Mouse (Mus musculus): Measurements from ENCODE around the gene Ap1s1. TPM values are rescaled to one million over a fixed set of nuclear protein-coding genes. Genes with fewer than 3 reads are reported as not detected.

The Ap1s1 gene
- polyA plus RNA-seq (2016; fragmentation: Nextera tagmentation; extraction: Ambion mirVana), result 203 and 214 TPM in 2 replicates

GRCm38 (mm10) chr5:137045402-137046323 is at the start of gene Ap1s1:
Ap1s1 (minus strand) TSS chr5:137046135.
- peak within 1 kb of the TSS; percentile 77 for H3K27ac ChIP-seq (replicated peaks)
- H3K27me3 ChIP-seq, result no peaks in the 10 kb centered on the region
- peak; percentile 92 for ATAC-seq (ENCODE audit: low FRiP score, low read depth)
- H3K9me3 ChIP-seq, result no peaks in the 10 kb centered on the region
- H3K4me2 ChIP-seq (replicated peaks), result peak within 1 kb of the TSS; percentile 73
- H3K36me3 ChIP-seq, result peaks cover 22% of the 10 kb centered on the region
- H3K4me3 ChIP-seq, result peak within 1 kb of the TSS; percentile 56
- under 1% methylated on average over 48 of the region's 48 CpGs for WGBS
- H3K4me1 ChIP-seq, result peaks cover 12% of the 10 kb centered on the region
- H3K9ac ChIP-seq (replicated peaks), result peak within 1 kb of the TSS; percentile 68

- WGBS, result 84% methylated on average over 10 of the region's 10 CpGs
- H3K4me2 ChIP-seq (replicated peaks), result no peak overlapping the region
- H3K9ac ChIP-seq (replicated peaks), result no peak overlapping the region
- no peaks in the 10 kb centered on the region for H3K9me3 ChIP-seq
- no peak overlapping the region for H3K27ac ChIP-seq (replicated peaks)
- no peak overlapping the region for H3K4me3 ChIP-seq
- ATAC-seq (ENCODE audit: low FRiP score, low read depth), result no peak
- H3K27me3 ChIP-seq, result no peaks in the 10 kb centered on the region
- H3K4me1 ChIP-seq, result no peaks in the 10 kb centered on the region
- no peaks in the 10 kb centered on the region for H3K36me3 ChIP-seq
These were observed 49.2 kb upstream of the Ap1s1 start for GRCm38 (mm10) chr5:137095135-137095534.

GRCm38 (mm10) chr5:137093720-137094119 is 47.8 kb upstream of the Ap1s1 start:
- ATAC-seq (ENCODE audit: low FRiP score, low read depth), result no peak
- H3K4me2 ChIP-seq (replicated peaks), result no peak overlapping the region
- no peaks in the 10 kb centered on the region for H3K36me3 ChIP-seq
- no peak overlapping the region for H3K27ac ChIP-seq (replicated peaks)
- no peaks in the 10 kb centered on the region for H3K9me3 ChIP-seq
- no peaks in the 10 kb centered on the region for H3K27me3 ChIP-seq
- no peak overlapping the region for H3K4me3 ChIP-seq
- 0 out of 2 replicates have a peak overlapping the region, but pooled peaks have one; percentile 24 for H3K9ac ChIP-seq (replicated peaks)
- H3K4me1 ChIP-seq, result no peaks in the 10 kb centered on the region
- WGBS, result 82% methylated on average over 9 of the region's 9 CpGs

- no peaks in the 10 kb centered on the region for H3K4me1 ChIP-seq
- no peak for ATAC-seq (ENCODE audit: low FRiP score, low read depth)
- no peak overlapping the region for H3K4me2 ChIP-seq (replicated peaks)
- no peaks in the 10 kb centered on the region for H3K27me3 ChIP-seq
- no peak overlapping the region for H3K27ac ChIP-seq (replicated peaks)
- 0 out of 2 replicates have a peak, but pooled peaks cover 5% of the 10 kb centered on the region for H3K9me3 ChIP-seq
- WGBS, result 67% methylated on average over 6 of the region's 6 CpGs
- no peaks in the 10 kb centered on the region for H3K36me3 ChIP-seq
- H3K4me3 ChIP-seq, result no peak overlapping the region
- H3K9ac ChIP-seq (replicated peaks), result no peak overlapping the region; the same call in 1 of the 2 replicates
These were observed 45.6 kb upstream of the Ap1s1 start for GRCm38 (mm10) chr5:137091560-137091959.

GRCm38 (mm10) chr5:137090870-137091269 is 44.9 kb upstream of the Ap1s1 start:
- no peaks in the 10 kb centered on the region for H3K27me3 ChIP-seq
- no peaks in the 10 kb centered on the region for H3K36me3 ChIP-seq
- H3K4me1 ChIP-seq, result no peaks in the 10 kb centered on the region
- H3K4me3 ChIP-seq, result no peak overlapping the region
- no peak overlapping the region for H3K27ac ChIP-seq (replicated peaks)
- no peak overlapping the region for H3K9ac ChIP-seq (replicated peaks)
- H3K9me3 ChIP-seq, result 0 out of 2 replicates have a peak, but pooled peaks cover 5% of the 10 kb centered on the region
- no peak for ATAC-seq (ENCODE audit: low FRiP score, low read depth)
- WGBS, result 76% methylated on average over 10 of the region's 10 CpGs
- no peak overlapping the region for H3K4me2 ChIP-seq (replicated peaks)

- H3K9me3 ChIP-seq, result 0 out of 2 replicates have a peak, but pooled peaks cover 5% of the 10 kb centered on the region
- no peak for ATAC-seq (ENCODE audit: low FRiP score, low read depth)
These were observed 41.5 kb upstream of the Ap1s1 start for GRCm38 (mm10) chr5:137087410-137087809.

GRCm38 (mm10) chr5:137085731-137086130 is 39.8 kb upstream of the Ap1s1 start:
- Histone ChIP-seq H3K36me3 (no peaks in the 10 kb centered on the region), H3K4me1 (no peaks in the 10 kb centered on the region), H3K4me2 (replicated peaks) (no peak overlapping the region), H3K9ac (replicated peaks) (no peak overlapping the region), H3K27ac (replicated peaks) (no peak overlapping the region), H3K4me3 (no peak overlapping the region), H3K27me3 (no peaks in the 10 kb centered on the region), H3K9me3 (0 out of 2 replicates have a peak, but pooled peaks cover 5% of the 10 kb centered on the region)
- 83% methylated on average over 3 of the region's 3 CpGs for WGBS
- ATAC-seq (ENCODE audit: low FRiP score, low read depth), result no peak

More at GRCm38 (mm10) chr5:137087410-137087809, 41.5 kb upstream of the Ap1s1 start:
- no peak overlapping the region for H3K4me2 ChIP-seq (replicated peaks)
- H3K9ac ChIP-seq (replicated peaks), result no peak overlapping the region
- WGBS, result 91% methylated on average over 8 of the region's 8 CpGs
- H3K27me3 ChIP-seq, result no peaks in the 10 kb centered on the region
- H3K27ac ChIP-seq (replicated peaks), result no peak overlapping the region
- no peaks in the 10 kb centered on the region for H3K4me1 ChIP-seq
- no peaks in the 10 kb centered on the region for H3K36me3 ChIP-seq
- H3K4me3 ChIP-seq, result no peak overlapping the region

DNA sequence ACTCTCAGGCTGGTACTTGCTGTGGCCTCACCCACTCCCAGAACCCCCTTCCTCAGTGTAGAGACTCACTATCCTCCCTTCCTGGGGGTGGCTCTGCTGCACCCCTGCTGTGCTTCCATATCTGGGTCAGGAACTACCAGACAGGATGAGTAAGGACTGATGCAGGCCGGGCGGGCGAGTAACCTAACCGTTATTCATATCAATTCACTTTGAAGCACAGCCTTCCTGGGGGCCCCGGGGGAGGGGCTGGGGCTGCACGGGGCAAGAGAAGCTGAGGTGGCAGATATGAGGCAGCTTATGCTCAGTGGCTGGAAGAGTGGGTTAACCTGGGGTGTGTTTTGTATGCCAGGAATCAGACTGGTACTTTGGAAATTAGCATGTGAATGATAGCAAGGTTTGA is 39.1 kb upstream of the Ap1s1 start:
- H3K4me2 ChIP-seq (replicated peaks), result no peak overlapping the region
- no peaks in the 10 kb centered on the region for H3K36me3 ChIP-seq
- no peak overlapping the region for H3K4me3 ChIP-seq
- no peak for ATAC-seq (ENCODE audit: low FRiP score, low read depth)
- 88% methylated on average over 6 of the region's 6 CpGs for WGBS
- no peaks in the 10 kb centered on the region for H3K4me1 ChIP-seq
- no peak overlapping the region for H3K9ac ChIP-seq (replicated peaks)
- no peak overlapping the region for H3K27ac ChIP-seq (replicated peaks)
- 0 out of 2 replicates have a peak, but pooled peaks cover 5% of the 10 kb centered on the region for H3K9me3 ChIP-seq
- no peaks in the 10 kb centered on the region for H3K27me3 ChIP-seq

DNA sequence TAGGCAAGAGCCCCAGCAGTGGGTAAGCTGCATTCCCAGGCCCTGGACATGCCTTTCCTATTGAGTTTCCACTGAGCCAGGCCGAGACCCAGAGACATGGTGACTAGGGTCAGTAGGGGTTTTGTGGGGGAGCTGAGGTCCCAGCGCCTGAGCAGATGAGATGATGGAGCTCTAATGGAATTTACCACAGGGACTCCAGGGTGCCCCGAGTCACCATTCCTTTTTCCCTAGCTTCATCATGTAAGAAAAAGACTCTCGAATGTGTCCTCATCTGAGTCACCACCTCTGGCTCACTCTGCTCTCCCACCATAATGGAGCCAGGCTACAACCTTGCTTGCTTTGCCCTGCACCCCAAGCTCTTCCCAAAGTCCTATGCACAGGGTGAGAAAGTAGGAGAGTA is 37.1 kb upstream of the Ap1s1 start:
- Histone ChIP-seq H3K9me3 (0 out of 2 replicates have a peak, but pooled peaks cover 5% of the 10 kb centered on the region), H3K4me2 (replicated peaks) (no peak overlapping the region), H3K4me1 (no peaks in the 10 kb centered on the region), H3K36me3 (no peaks in the 10 kb centered on the region), H3K27ac (replicated peaks) (no peak overlapping the region), H3K27me3 (no peaks in the 10 kb centered on the region), H3K9ac (replicated peaks) (no peak overlapping the region), H3K4me3 (no peak overlapping the region)
- no peak for ATAC-seq (ENCODE audit: low FRiP score, low read depth)
- 92% methylated on average over 4 of the region's 4 CpGs for WGBS

DNA sequence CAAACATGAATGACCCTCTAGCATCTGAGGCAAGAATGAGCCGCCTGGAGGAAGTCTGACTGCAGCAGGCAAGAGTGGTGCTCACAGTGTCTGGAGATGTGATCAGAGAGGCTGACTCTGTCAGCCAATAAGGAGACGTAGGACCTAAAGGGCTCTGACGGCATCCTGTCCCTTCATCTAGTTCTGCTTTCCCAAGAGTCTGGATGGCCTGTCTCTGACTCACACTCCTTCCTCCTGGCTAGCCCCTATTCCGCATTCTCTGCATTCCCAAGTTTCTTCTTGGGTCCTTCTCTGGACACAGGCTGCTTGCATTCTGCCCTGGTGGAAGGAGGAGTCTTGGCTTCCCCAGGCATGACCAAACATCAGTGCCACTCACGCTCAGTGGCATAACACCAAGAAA is 33.9 kb upstream of the Ap1s1 start:
- H3K9me3 ChIP-seq, result no peaks in the 10 kb centered on the region
- H3K36me3 ChIP-seq, result no peaks in the 10 kb centered on the region
- H3K27me3 ChIP-seq, result no peaks in the 10 kb centered on the region
- H3K27ac ChIP-seq (replicated peaks), result no peak overlapping the region
- no peak overlapping the region for H3K9ac ChIP-seq (replicated peaks)
- WGBS, result 78% methylated on average over 5 of the region's 5 CpGs
- H3K4me3 ChIP-seq, result no peak overlapping the region
- no peaks in the 10 kb centered on the region for H3K4me1 ChIP-seq
- no peak for ATAC-seq (ENCODE audit: low FRiP score, low read depth)
- H3K4me2 ChIP-seq (replicated peaks), result no peak overlapping the region

- H3K9ac ChIP-seq (replicated peaks), result no peak overlapping the region
- H3K4me3 ChIP-seq, result no peak overlapping the region
- 76% methylated on average over 6 of the region's 6 CpGs for WGBS
- ATAC-seq (ENCODE audit: low FRiP score, low read depth), result no peak
- no peaks in the 10 kb centered on the region for H3K9me3 ChIP-seq
- H3K27ac ChIP-seq (replicated peaks), result no peak overlapping the region
- H3K4me2 ChIP-seq (replicated peaks), result no peak overlapping the region
- no peaks in the 10 kb centered on the region for H3K36me3 ChIP-seq
- peaks cover 4% of the 10 kb centered on the region; the same call in 1 of the 2 replicates for H3K4me1 ChIP-seq
- no peaks in the 10 kb centered on the region for H3K27me3 ChIP-seq
These were observed 32.7 kb upstream of the Ap1s1 start for GRCm38 (mm10) chr5:137078616-137079015.

DNA sequence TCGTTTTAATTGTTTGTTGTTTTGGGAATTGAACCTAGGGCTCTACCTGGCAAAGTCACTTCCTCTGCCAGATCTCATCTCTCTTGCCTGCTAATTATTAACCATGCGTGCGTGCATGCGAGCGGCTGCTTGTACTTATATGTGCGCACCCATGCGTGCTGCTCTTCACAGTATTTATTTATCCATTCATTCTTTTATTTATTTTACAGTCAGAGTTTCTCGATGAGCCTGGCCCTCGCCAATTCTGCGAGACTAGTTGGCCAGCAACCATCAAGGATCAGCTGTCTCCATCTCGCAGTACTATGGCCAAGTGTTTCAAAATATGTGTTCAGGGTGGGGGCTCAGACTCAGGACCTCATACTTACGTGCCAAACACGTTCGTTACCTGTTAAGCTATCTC is 32.1 kb upstream of the Ap1s1 start:
- H3K36me3 ChIP-seq, result no peaks in the 10 kb centered on the region
- H3K4me2 ChIP-seq (replicated peaks), result no peak overlapping the region
- ATAC-seq (ENCODE audit: low FRiP score, low read depth), result no peak
- no peak overlapping the region for H3K4me3 ChIP-seq
- H3K27me3 ChIP-seq, result 0 out of 2 replicates have a peak, but pooled peaks cover 2% of the 10 kb centered on the region
- 84% methylated on average over 14 of the region's 14 CpGs for WGBS
- peaks cover 4% of the 10 kb centered on the region; the same call in 1 of the 2 replicates for H3K4me1 ChIP-seq
- no peak overlapping the region for H3K27ac ChIP-seq (replicated peaks)
- no peak overlapping the region for H3K9ac ChIP-seq (replicated peaks)
- H3K9me3 ChIP-seq, result no peaks in the 10 kb centered on the region
